Mouse (Mus musculus): Measurements from ENCODE around the gene Gm20532. TPM values are rescaled to one million over a fixed set of nuclear protein-coding genes. Genes with fewer than 3 reads are reported as not detected.
A peak's percentile ranks its signal among the peaks of the same experiment; 100 is the strongest.

Gene Gm20532
- polyA plus RNA-seq, 1 experiment from 2014 or later, result not detected

DNA sequence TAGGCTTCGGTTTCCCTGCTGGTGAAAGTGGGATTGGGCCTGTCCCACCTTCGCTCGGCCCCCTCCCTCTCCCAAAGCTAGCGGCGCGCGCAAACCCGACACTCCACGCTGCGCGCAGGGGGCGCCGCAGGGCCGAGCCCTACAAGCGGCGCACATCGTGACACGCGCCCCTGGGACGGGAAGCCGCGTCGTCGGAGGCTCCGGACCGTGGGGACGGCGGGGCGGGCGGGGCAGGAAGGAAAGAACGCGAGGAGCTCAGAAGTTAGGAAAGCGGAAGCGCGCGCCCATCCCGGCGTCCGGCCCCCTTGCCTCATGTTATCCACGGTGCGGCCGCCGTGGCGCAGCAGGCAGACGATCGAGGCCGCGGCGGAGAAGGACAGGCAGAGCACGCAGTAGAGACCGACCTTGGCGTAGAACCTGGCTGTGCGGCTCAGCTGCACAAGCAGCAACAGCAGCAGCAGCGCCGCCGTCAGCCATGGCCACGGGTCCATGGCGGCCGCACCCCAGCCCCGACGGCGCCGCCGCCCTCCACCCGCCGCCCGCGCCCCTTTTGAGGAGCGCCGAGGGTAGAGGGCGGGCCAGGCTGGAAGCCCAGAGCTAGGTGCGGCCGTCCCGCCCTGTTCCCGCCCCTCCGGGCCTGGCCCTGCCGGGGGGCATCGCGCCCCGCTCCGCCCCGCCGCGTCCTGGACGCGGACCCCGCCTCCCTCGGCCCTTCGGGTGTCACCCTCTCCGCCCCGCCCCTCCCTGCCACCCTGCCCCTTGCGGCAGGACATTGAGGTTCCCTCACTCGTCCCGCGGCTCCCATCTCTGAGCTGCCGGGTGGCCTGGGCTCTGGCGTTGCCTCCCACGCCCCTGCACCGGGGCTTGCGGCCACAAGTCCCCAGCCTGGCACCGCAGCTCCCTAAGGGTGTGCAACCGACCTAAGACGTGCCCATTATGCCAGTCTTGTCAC, 17.6 kb downstream of the Gm20532 start, which contains the start of gene Agpat2:
Agpat2 (minus strand) TSS at position 698 of the 952 bp plus-strand sequence.
- POLR2A ChIA-PET, result interaction anchor here (0.7 to 1.6 kb wide), 8 partner anchors 9 to 37 kb away, joined by 3 to 4 read pairs (median 3); partner anchors contain the start of gene Fam69b
- H3K27me3 ChIP-seq, result no peaks in the 10 kb centered on the region
- peak; percentile 60 for ATAC-seq
- no peak for TF ChIP-seq CTCF (IDR thresholded peaks at IDR 0.05)
- no peak for DNase-seq (ENCODE audit: low read depth, low spot score)
- CTCF ChIA-PET, result interaction anchor here (1.6 kb wide), 1 partner anchor 37 kb away, joined by 5 read pairs; no protein-coding TSS in a partner anchor
- in situ Hi-C loops (cut with MboI; ENCODE audit: low pct_unique_long_range_greater_than_20kb), result no loop called here

DNA sequence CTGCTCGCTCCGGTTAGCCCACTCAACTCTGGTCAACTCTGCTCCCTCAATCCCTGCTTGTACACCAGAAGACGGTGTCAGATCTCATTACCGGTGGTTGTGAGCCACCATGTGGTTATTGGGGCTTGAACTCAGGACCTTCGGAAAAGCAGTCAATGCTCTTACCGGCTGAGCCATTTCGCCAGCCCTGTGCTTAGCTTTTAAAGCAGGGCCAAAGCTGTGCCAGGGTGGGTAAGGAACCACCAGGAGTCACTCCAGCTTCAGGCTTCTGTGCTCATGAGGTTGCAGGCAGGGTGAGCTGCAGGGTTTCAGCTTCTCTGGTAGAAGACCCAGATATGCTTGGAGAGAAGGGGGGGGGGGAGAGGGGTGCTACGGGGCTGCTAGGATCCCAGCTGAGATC, 18.9 kb downstream of the Gm20532 start:
- no peaks in the 10 kb centered on the region for H3K27me3 ChIP-seq
- in situ Hi-C loops (cut with MboI; ENCODE audit: low pct_unique_long_range_greater_than_20kb), result no loop called here
- no peak for DNase-seq (ENCODE audit: low read depth, low spot score)
- CTCF ChIA-PET, result interaction anchor here (1.1 kb wide), 1 partner anchor 35 kb away, joined by 3 read pairs; no protein-coding TSS in a partner anchor
- no peak for ATAC-seq
- TF ChIP-seq CTCF (IDR thresholded peaks at IDR 0.05), result no peak
- POLR2A ChIA-PET, result interaction anchor here (1.4 kb wide), 1 partner anchor 21 kb away, joined by 3 read pairs; no protein-coding TSS in a partner anchor

DNA sequence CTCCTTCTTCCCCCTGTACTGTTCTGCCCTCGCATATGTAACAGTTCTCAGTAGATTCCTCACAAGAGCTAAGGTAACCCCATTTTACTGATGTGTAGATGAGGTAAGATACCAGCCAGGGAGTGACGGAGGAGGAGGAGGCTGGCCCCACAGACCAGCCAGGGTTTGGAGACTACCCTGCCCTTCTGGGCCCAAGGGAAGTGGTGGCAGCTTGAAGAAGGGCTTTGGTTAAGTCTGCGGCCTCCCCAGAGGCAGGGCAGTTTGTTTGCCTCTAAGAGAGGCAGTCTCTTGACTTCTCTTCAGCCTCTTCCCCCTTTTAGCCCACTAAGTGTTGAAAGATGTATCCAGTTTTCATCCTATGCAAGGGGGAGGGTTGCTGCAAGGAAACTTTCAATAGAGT, 20.1 kb downstream of the Gm20532 start:
- ATAC-seq, result no peak
- no peaks in the 10 kb centered on the region for H3K27me3 ChIP-seq

DNA sequence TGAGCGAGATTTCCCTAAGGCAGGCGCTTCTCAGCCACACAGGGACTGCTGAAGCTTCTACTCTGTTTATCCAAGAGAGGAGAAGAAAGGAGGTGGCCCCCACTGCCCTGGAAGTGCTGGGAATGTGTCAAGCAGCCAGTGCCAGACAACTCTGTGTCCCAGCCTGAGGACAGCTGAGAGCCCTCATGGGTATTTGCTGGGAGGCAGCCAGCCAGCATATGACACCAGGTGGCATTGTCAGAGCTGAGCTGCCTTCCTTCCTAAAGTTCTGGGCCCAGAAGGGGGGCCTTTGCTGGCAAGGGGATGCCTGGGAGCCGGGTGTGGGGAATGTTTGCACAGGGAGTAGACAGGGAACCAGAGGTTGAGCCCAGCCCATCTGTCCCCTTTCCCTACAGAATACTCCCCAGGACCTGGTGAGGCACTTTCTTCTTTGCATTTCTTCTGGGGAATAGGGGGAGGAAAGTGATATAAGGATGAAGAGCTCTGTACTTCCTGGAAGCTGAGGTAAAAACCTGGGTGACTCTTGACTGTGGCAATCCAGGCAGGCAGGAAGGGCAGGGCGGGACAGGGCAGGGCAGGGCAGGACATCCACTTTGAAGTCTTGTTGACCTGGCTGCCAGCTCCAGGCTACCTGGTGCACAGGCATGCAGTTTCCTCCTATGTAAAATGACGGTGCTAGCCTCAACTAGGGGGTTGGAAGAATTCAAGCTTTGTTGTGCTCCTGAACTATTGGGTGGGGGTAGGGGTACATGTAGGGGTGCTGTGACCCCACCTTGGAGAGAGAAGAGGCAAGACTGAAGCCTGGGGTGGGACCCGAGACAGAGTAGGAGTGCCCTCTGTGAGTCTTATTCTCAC, 20.8 kb downstream of the Gm20532 start:
- CTCF ChIA-PET, result no interaction called here
- TF ChIP-seq CTCF (IDR thresholded peaks at IDR 0.05), result no peak
- DNase-seq (ENCODE audit: low read depth, low spot score), result no peak
- in situ Hi-C loops (cut with MboI; ENCODE audit: low pct_unique_long_range_greater_than_20kb), result no loop called here
- no peak for ATAC-seq
- no peaks in the 10 kb centered on the region for H3K27me3 ChIP-seq
- POLR2A ChIA-PET, result no interaction called here

More for the DNA sequence above, 20.1 kb downstream of the Gm20532 start:
- in situ Hi-C loops (cut with MboI; ENCODE audit: low pct_unique_long_range_greater_than_20kb), result no loop called here
- no peak for TF ChIP-seq CTCF (IDR thresholded peaks at IDR 0.05)
- ChIA-PET CTCF (no interaction called here), POLR2A (no interaction called here)
- DNase-seq (ENCODE audit: low read depth, low spot score), result no peak

DNA sequence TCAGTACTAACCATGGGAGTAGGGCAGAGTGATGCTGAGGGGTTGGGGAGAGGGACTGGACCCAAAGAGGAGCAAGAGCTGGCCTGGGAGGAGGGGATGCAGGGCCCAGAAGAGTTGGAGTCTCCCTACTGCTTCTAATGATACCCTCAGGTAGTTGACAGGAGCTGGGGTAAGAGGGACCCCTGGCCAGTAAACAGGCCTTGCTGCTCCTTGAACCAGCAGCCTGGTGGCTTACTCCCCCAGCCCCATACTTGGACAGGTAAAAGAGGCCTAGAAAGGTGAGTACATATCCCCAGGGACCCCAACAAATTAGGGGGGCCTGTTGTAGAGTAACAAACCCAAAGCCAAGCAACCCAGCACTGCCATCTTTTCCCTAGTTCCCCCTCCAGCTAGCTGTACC, 22.3 kb downstream of the Gm20532 start:
- in situ Hi-C loops (cut with MboI; ENCODE audit: low pct_unique_long_range_greater_than_20kb), result no loop called here
- ChIA-PET POLR2A (no interaction called here), CTCF (no interaction called here)
- ATAC-seq, result no peak
- no peaks in the 10 kb centered on the region for H3K27me3 ChIP-seq
- DNase-seq (ENCODE audit: low read depth, low spot score), result no peak
- TF ChIP-seq CTCF (IDR thresholded peaks at IDR 0.05), result no peak

DNA sequence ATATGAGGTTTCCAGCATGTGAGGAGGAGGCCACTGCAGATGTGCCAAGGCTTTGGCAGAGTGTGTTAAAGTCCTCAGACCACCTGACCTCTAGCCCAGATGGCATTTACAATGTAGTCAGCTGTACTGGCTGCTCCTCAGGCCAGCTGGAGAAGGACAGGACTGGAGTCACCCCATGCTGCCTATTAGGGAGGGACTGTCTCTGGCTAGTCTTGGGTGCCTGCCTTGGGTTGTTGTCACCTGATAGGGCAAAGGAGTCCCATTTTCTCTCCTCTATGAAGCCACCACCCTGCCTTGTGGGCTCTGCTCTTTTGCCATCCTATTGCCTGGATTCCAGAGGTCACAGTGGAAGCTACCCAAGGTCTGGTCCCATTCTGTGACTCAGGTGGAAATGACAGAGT, 22.8 kb downstream of the Gm20532 start:
- no peak for ATAC-seq
- in situ Hi-C loops (cut with MboI; ENCODE audit: low pct_unique_long_range_greater_than_20kb), result no loop called here
- TF ChIP-seq CTCF (IDR thresholded peaks at IDR 0.05), result no peak
- DNase-seq (ENCODE audit: low read depth, low spot score), result no peak
- H3K27me3 ChIP-seq, result no peaks in the 10 kb centered on the region
- CTCF ChIA-PET, result interaction anchor here (0.9 kb wide), 1 partner anchor 297 kb away, joined by 3 read pairs; no protein-coding TSS in a partner anchor
- POLR2A ChIA-PET, result no interaction called here

DNA sequence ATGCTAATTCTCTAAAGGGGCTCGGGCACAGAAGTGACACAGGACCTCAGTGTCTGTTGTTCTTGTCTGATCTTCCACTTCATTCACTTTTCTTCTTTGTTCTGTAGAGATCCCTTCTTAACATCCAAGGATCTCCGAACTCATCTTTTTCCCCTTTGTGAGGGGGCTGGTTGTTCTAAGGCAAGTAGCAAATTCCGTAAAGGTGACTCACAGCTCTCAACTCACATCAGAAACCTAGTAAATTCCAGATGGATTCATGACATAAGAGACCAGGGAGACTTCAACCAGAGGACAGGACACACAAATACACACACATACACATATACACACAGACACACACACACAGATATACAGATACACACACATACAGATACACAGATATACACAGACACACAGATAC, 24.1 kb downstream of the Gm20532 start:
- ATAC-seq (no peak), DNase-seq (ENCODE audit: low read depth, low spot score) (no peak)
- ChIA-PET POLR2A (no interaction called here), CTCF (interaction anchor here (0.8 to 0.9 kb wide), 2 partner anchors 19 to 296 kb away, joined by 3 read pairs; no protein-coding TSS in a partner anchor)
- no peak for TF ChIP-seq CTCF (IDR thresholded peaks at IDR 0.05)
- in situ Hi-C loops (cut with MboI; ENCODE audit: low pct_unique_long_range_greater_than_20kb), result no loop called here
- no peaks in the 10 kb centered on the region for H3K27me3 ChIP-seq

DNA sequence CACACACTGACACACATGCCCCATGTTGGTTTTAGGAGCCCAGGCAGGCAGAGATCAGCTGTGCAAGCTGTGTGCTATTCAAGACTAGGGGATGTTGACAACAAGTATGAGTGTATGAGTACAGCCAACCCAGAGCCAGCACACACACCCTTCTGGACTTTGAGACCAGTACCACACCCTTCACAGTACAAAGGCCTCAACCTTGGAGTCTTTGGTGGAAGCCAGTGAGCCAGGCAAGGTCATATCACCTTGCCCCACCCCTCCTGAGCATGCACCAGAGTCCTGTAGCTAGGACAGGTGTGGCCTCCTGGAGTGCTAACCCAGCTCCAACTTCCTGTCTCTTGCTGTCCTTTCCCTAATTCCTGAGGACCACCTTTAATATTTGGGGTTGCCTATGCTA, 24.6 kb downstream of the Gm20532 start:
- DNase-seq (ENCODE audit: low read depth, low spot score), result no peak
- no peak for ATAC-seq
- POLR2A ChIA-PET, result interaction anchor here (0.6 kb wide), 3 partner anchors 18 to 1089 kb away, joined by 3 to 6 read pairs (median 3); no protein-coding TSS in a partner anchor
- CTCF ChIA-PET, result no interaction called here
- no peaks in the 10 kb centered on the region for H3K27me3 ChIP-seq
- in situ Hi-C loops (cut with MboI; ENCODE audit: low pct_unique_long_range_greater_than_20kb), result no loop called here
- TF ChIP-seq CTCF (IDR thresholded peaks at IDR 0.05), result no peak

DNA sequence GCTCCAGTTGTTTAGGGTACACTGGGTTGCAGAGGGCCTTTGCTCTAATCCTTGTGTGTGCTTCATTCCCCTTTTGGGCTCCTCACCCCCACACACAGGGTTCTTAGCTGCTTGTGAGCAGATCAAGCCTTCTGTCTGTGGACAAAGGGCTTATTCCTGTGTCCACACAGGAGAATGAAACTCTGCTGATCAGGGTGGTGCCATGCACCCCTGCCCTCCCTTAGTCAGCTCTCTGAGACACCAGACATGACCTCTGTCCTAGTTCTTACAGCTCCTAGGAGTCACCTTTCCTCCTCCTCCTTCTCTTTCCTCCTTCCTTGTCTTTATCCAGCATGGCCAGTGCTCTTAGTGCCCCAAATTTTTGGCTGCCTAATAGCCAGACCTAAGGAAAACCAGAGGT, 25.5 kb downstream of the Gm20532 start:
- DNase-seq (ENCODE audit: low read depth, low spot score) (no peak), ATAC-seq (no peak)
- TF ChIP-seq CTCF (IDR thresholded peaks at IDR 0.05), result no peak
- in situ Hi-C loops (cut with MboI; ENCODE audit: low pct_unique_long_range_greater_than_20kb), result no loop called here
- H3K27me3 ChIP-seq, result no peaks in the 10 kb centered on the region
- ChIA-PET CTCF (no interaction called here), POLR2A (no interaction called here)

DNA sequence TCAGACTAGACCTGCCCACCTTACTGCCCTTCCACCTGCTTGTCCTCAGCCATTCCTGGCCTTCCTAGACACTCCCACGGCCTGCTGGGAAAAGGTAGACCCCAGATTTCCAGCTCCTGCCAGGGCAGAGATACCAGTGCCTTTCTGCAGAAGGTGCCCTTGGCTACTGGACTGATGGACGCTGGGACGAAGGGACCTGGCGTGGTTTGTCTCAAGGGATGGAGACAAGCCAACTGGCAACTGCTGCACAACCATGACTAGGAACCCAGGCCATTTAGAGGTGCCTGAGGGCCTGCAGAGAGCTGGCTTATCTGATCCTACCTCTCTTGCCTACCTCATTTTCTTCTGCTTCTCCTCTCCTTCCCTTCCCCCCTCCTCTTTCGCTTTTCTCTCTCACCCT, 28.5 kb downstream of the Gm20532 start:
- no peaks in the 10 kb centered on the region for H3K27me3 ChIP-seq
- DNase-seq (ENCODE audit: low read depth, low spot score) (no peak), ATAC-seq (no peak)
- TF ChIP-seq CTCF (IDR thresholded peaks at IDR 0.05), result no peak
- ChIA-PET CTCF (no interaction called here), POLR2A (no interaction called here)
- in situ Hi-C loops (cut with MboI; ENCODE audit: low pct_unique_long_range_greater_than_20kb), result no loop called here
